In genomic region chr6:6882266-6882797, GRCm38 (mm10) we compare ENCODE assay signal across 10 mouse cellular contexts. TPM values are rescaled to one million over a fixed set of nuclear protein-coding genes. Genes with fewer than 3 reads are reported as not detected.
DNase-seq lines count a peak whose midpoint lies in the region; ATAC-seq and TF ChIP-seq lines count a peak whose summit lies in the region.
"Had no signal": no experiment of that assay in that cellular context is flagged by ENCODE, and none has a peak within 500 bp of the region (broad histone marks: within the 10 kb centered on the region; RNA-seq: fewer than 3 reads in every experiment).

No protein-coding gene starts in this region.

- peak overlapping the region; percentile 12; the same call in 1 of the 2 replicates for H3K9ac ChIP-seq in embryonic facial prominence, embryonic 12.5 days
- no peak overlapping the region for H3K9ac ChIP-seq in hindbrain, embryonic 16.5 days (ENCODE audit: low read depth, low read length)
- H3K9ac ChIP-seq in midbrain, postnatal 0 days (replicated peaks; ENCODE audit: low read length, poor library complexity, severe bottlenecking): no peak overlapping the region

- H3K36me3 ChIP-seq in embryonic facial prominence, embryonic 12.5 days: no peaks in the 10 kb centered on the region
- no peaks in the 10 kb centered on the region for H3K36me3 ChIP-seq in hindbrain, embryonic 16.5 days (ENCODE audit: control insufficient read depth, insufficient read depth, low read length)
- no peaks in the 10 kb centered on the region for H3K36me3 ChIP-seq in midbrain, postnatal 0 days (ENCODE audit: insufficient read depth, low read length)

- peak; percentile 24 for DNase-seq in embryo, embryonic 10.5 days (ENCODE audit: low spot score)
- DNase-seq in embryo, embryonic 10 days (ENCODE audit: low spot score): no peak
- no peak for DNase-seq in midbrain, postnatal 0 days (ENCODE audit: low spot score)
- no peak for DNase-seq in gastrocnemius, postnatal 10 days
- no peak for DNase-seq in lung, postnatal 36 days
- DNase-seq: cerebellum, adult 8-10 months had no signal

- TF ChIP-seq CTCF in midbrain, postnatal 0 days (IDR thresholded peaks at IDR 0.05): no peak

- H3K9me3 ChIP-seq in embryonic facial prominence, embryonic 12.5 days: no peaks in the 10 kb centered on the region
- no peaks in the 10 kb centered on the region for H3K9me3 ChIP-seq in hindbrain, embryonic 16.5 days (ENCODE audit: control insufficient read depth, low read length)
- H3K9me3 ChIP-seq in midbrain, postnatal 0 days (ENCODE audit: low read length): no peaks in the 10 kb centered on the region

- peak; percentile 16; the same call in 1 of the 2 replicates for ATAC-seq in embryonic facial prominence, embryonic 12.5 days (ENCODE audit: insufficient number of reproducible peaks, insufficient read depth, low FRiP score, low TSS enrichment)
- no peak for ATAC-seq in hindbrain, embryonic 16.5 days
- ATAC-seq in midbrain, postnatal 0 days (ENCODE audit: low FRiP score): no peak
- ATAC-seq in activated CD4-positive, CD25-positive, alpha-beta regulatory T cell, adult 4 months: no peak

- peak overlapping the region; percentile 69 for H3K4me3 ChIP-seq in embryonic facial prominence, embryonic 12.5 days
- peak overlapping the region; percentile 35 for H3K4me3 ChIP-seq in hindbrain, embryonic 16.5 days (ENCODE audit: low read length)
- no peak overlapping the region for H3K4me3 ChIP-seq in midbrain, postnatal 0 days (ENCODE audit: low read depth, low read length)

- H3K27me3 ChIP-seq in embryonic facial prominence, embryonic 12.5 days: peaks cover 41% of the 10 kb centered on the region
- peaks cover 44% of the 10 kb centered on the region for H3K27me3 ChIP-seq in hindbrain, embryonic 16.5 days (replicated peaks; ENCODE audit: control insufficient read depth, insufficient read depth, low read length)
- H3K27me3 ChIP-seq in midbrain, postnatal 0 days (ENCODE audit: insufficient read depth, low read length): peaks cover 61% of the 10 kb centered on the region

- peaks cover 10% of the 10 kb centered on the region; the same call in 1 of the 2 replicates for H3K4me1 ChIP-seq in embryonic facial prominence, embryonic 12.5 days
- peaks cover 14% of the 10 kb centered on the region for H3K4me1 ChIP-seq in hindbrain, embryonic 16.5 days (ENCODE audit: control insufficient read depth, insufficient read depth, low read depth, low read length)
- H3K4me1 ChIP-seq in midbrain, postnatal 0 days (ENCODE audit: insufficient read depth, low read length): 0 out of 2 replicates have a peak, but pooled peaks cover 6% of the 10 kb centered on the region

- WGBS in embryonic facial prominence, embryonic 12.5 days: 6% methylated on average over 10 of the region's 11 CpGs
- WGBS in hindbrain, embryonic 16.5 days: 11% methylated on average over 10 of the region's 11 CpGs
- WGBS in midbrain, postnatal 0 days: 10% methylated on average over 10 of the region's 11 CpGs

- H3K27ac ChIP-seq in embryonic facial prominence, embryonic 12.5 days: peak overlapping the region; percentile 70
- no peak overlapping the region for H3K27ac ChIP-seq in hindbrain, embryonic 16.5 days (ENCODE audit: low read depth, low read length)
- H3K27ac ChIP-seq in midbrain, postnatal 0 days (ENCODE audit: low read depth, low read length): no peak overlapping the region

- H3K4me2 ChIP-seq in embryonic facial prominence, embryonic 12.5 days (replicated peaks): peak overlapping the region; percentile 72
- peak overlapping the region; percentile 77 for H3K4me2 ChIP-seq in hindbrain, embryonic 16.5 days (ENCODE audit: low read length)
- peak overlapping the region; percentile 71; the same call in 1 of the 2 replicates for H3K4me2 ChIP-seq in midbrain, postnatal 0 days (ENCODE audit: low read depth, low read length, poor library complexity, severe bottlenecking)

RNA-seq across cellular contexts. Expression of gene Dlx5, which starts 0.4 kb away (rescaled TPM):
- polyA plus RNA-seq in embryonic facial prominence, embryonic 12.5 days (2016; fragmentation: Nextera tagmentation; extraction: Ambion mirVana): 70.1 and 103 TPM in 2 replicates
- polyA plus RNA-seq in hindbrain, embryonic 16.5 days (2015; fragmentation: Nextera tagmentation; extraction: Ambion mirVana): 3.7 TPM in 1 of 2 replicates, not detected in the other
- 0.49 and 0.76 TPM in 2 replicates for total RNA-seq in midbrain, postnatal 0 days (2014; rRNA removed)
- polyA plus RNA-seq in midbrain, postnatal 0 days (2015; fragmentation: Nextera tagmentation; extraction: Ambion mirVana): 3.3 and 6.7 TPM in 2 replicates
- 1 to 10 TPM in 1 of 2 experiments, not detected in 1; 1.9 TPM for total RNA-seq in gastrocnemius, postnatal 10 days (2021)
- polyA plus RNA-seq in activated CD4-positive, CD25-positive, alpha-beta regulatory T cell, adult 4 months (2017; shearing (Covaris generic)): not detected

RNA-seq across cellular contexts. Expression of gene Dlx6, which starts 19.2 kb away (rescaled TPM):
- polyA plus RNA-seq in embryonic facial prominence, embryonic 12.5 days (2016; fragmentation: Nextera tagmentation; extraction: Ambion mirVana): 8.0 and 13.5 TPM in 2 replicates
- polyA plus RNA-seq in hindbrain, embryonic 16.5 days (2015; fragmentation: Nextera tagmentation; extraction: Ambion mirVana): 0.45 TPM in 1 of 2 replicates, not detected in the other
- 0.57 and 1.5 TPM in 2 replicates for total RNA-seq in midbrain, postnatal 0 days (2014; rRNA removed)
- 0.81 and 1.1 TPM in 2 replicates for polyA plus RNA-seq in midbrain, postnatal 0 days (2015; fragmentation: Nextera tagmentation; extraction: Ambion mirVana)
- 1 to 10 TPM in 1 of 2 experiments, not detected in 1; 1.3 TPM for total RNA-seq in gastrocnemius, postnatal 10 days (2021)
- not detected for polyA plus RNA-seq in activated CD4-positive, CD25-positive, alpha-beta regulatory T cell, adult 4 months (2017; shearing (Covaris generic))
- polyA plus RNA-seq: gonadal fat pad, adult 2 months had no signal
